Mouse (Mus musculus) frontal cortex, postnatal 25 days (tissue): Measurements from ENCODE around the gene Phospho1.

ENCODE experiments used
- DNase-seq, 2 experiments: peaks; one replicate each; pipeline ENCODE4 v3.0.0; 2022; ENCODE audit warnings: low spot score in 2 of 2

The Phospho1 gene

GRCm38 (mm10) chr11:95824071-95824876, at the start of gene Phospho1:
TSS of gene Phospho1 (plus strand) at chr11:95824499.
- DNase-seq: peak; percentile 62 to 78

GRCm38 (mm10) chr11:95777323-95778297, 46.7 kb upstream of the Phospho1 start:
- DNase-seq: no peak

GRCm38 (mm10) chr11:95778831-95779251, 45.5 kb upstream of the Phospho1 start:
- no peak for DNase-seq

GRCm38 (mm10) chr11:95779366-95779765, 44.9 kb upstream of the Phospho1 start:
- DNase-seq: no peak

- no peak for DNase-seq
Observed at GRCm38 (mm10) chr11:95780480-95780879, 43.8 kb upstream of the Phospho1 start.

GRCm38 (mm10) chr11:95781557-95781956, 42.7 kb upstream of the Phospho1 start:
- no peak for DNase-seq

GRCm38 (mm10) chr11:95783457-95783856, 40.8 kb upstream of the Phospho1 start:
- no peak for DNase-seq

- no peak for DNase-seq
Observed at GRCm38 (mm10) chr11:95783958-95784357, 40.3 kb upstream of the Phospho1 start.

- DNase-seq: no peak
Observed at GRCm38 (mm10) chr11:95785675-95786074, 38.6 kb upstream of the Phospho1 start.

- DNase-seq: no peak
Observed at GRCm38 (mm10) chr11:95786511-95786910, 37.8 kb upstream of the Phospho1 start.

- DNase-seq: no peak
Observed at GRCm38 (mm10) chr11:95789451-95789891, 34.8 kb upstream of the Phospho1 start.

- peak; percentile 10 to 18 for DNase-seq
Observed at GRCm38 (mm10) chr11:95791787-95792186, 32.5 kb upstream of the Phospho1 start.

- no peak for DNase-seq
Observed at GRCm38 (mm10) chr11:95792950-95793509, 31.3 kb upstream of the Phospho1 start.

GRCm38 (mm10) chr11:95794201-95794600, 30.1 kb upstream of the Phospho1 start:
- DNase-seq: no peak

- no peak for DNase-seq
Observed at GRCm38 (mm10) chr11:95795582-95795981, 28.7 kb upstream of the Phospho1 start.

- no peak for DNase-seq
Observed at GRCm38 (mm10) chr11:95805010-95805409, 19.3 kb upstream of the Phospho1 start.

- DNase-seq: no peak
Observed at GRCm38 (mm10) chr11:95805527-95805926, 18.8 kb upstream of the Phospho1 start.

GRCm38 (mm10) chr11:95807884-95808283, 16.4 kb upstream of the Phospho1 start:
- no peak for DNase-seq

- no peak for DNase-seq
Observed at GRCm38 (mm10) chr11:95808448-95809011, 15.8 kb upstream of the Phospho1 start.

GRCm38 (mm10) chr11:95809603-95810002, 14.7 kb upstream of the Phospho1 start:
- no peak for DNase-seq

- DNase-seq: no peak
Observed at GRCm38 (mm10) chr11:95810828-95811227, 13.5 kb upstream of the Phospho1 start.

- no peak for DNase-seq
Observed at GRCm38 (mm10) chr11:95811741-95812140, 12.6 kb upstream of the Phospho1 start.
